Mouse (Mus musculus) embryonic facial prominence, embryonic 12.5 days (tissue): ENCODE measurements at regions not wholly inside any gene's neighbourhood (a gene's known extent, or its start where the extent isn't known, plus 50 kb on each side); places are given as distances from the start of the nearest gene placed in this dataset.

Source experiments
- ATAC-seq: fragments of 200-750 bp; cut with Nextera tagmentation; 2 replicates; pipeline ENCODE4 v1.8.0; 2017; ENCODE audit not compliant: insufficient number of reproducible peaks, insufficient read depth, low FRiP score, low TSS enrichment
- H3K27ac ChIP-seq: fragments of 300-500 bp; sonication (generic); 2 replicates; pipeline ENCODE4 v1.5.1; 2016; ENCODE audit warnings: mild to moderate bottlenecking
- H3K27me3 ChIP-seq: fragments of 300-500 bp; sonication (generic); 2 replicates; pipeline ENCODE4 v1.6.1; 2016; ENCODE audit warnings: mild to moderate bottlenecking, moderate library complexity
- H3K36me3 ChIP-seq: fragments of 300-500 bp; sonication (generic); 2 replicates; pipeline ENCODE4 v1.6.1; 2016; ENCODE audit warnings: mild to moderate bottlenecking
- H3K4me1 ChIP-seq: fragments of 300-500 bp; sonication (generic); 2 replicates; pipeline ENCODE4 v1.6.1; 2016
- H3K4me2 ChIP-seq: fragments of 300-500 bp; sonication (generic); replicated peaks from 2 replicates; pipeline ENCODE4 v1.6.1; 2016; ENCODE audit warnings: mild to moderate bottlenecking, moderate library complexity
- H3K4me3 ChIP-seq: fragments of 300-500 bp; sonication (generic); 2 replicates; pipeline ENCODE4 v1.5.1; 2016; ENCODE audit warnings: mild to moderate bottlenecking
- H3K9ac ChIP-seq: fragments of 300-500 bp; sonication (generic); 2 replicates; pipeline ENCODE4 v1.6.1; 2016; ENCODE audit warnings: mild to moderate bottlenecking, moderate library complexity
- H3K9me3 ChIP-seq: fragments of 300-500 bp; sonication (generic); 2 replicates; pipeline ENCODE4 v1.6.1; 2016; ENCODE audit warnings: mild to moderate bottlenecking, moderate library complexity
- WGBS: fragments of 180-500 bp; shearing (Covaris S2); methylation state at CpG from one replicate; pipeline ENCODE4 v1.1.7; 2016; 5-methylcytosine and 5-hydroxymethylcytosine counted together

DNA sequence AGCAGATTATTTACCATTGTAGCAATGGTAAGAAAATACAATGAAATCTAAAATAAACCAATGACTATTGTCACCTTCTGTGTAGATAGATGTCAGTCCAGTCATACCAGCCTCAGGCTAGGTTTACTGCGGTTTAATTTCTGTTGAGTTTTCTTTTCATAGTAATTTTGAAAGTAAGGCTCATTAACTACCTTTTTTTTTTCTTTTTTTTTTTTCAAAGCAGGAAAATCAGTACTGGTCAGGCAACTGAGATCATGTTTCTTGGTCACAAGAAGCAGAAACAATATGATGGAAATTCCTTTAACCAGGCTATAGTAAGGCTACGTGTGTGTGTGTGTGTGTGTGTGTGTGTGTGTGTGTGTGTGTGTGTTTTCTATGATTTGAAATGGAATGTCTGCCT, 622.0 kb downstream of the Nfib start:
- no peak overlapping the region for H3K9ac ChIP-seq
- no peak overlapping the region for H3K4me2 ChIP-seq
- 73% methylated on average over 2 of the region's 2 CpGs for WGBS
- no peak for ATAC-seq
- H3K4me3 ChIP-seq, result no peak overlapping the region
- H3K27ac ChIP-seq, result no peak overlapping the region
- H3K36me3 ChIP-seq, result no peaks in the 10 kb centered on the region
- no peaks in the 10 kb centered on the region for H3K9me3 ChIP-seq
- H3K4me1 ChIP-seq, result no peaks in the 10 kb centered on the region
- H3K27me3 ChIP-seq, result no peaks in the 10 kb centered on the region

GRCm38 (mm10) chr4:82068050-82068449, 625.4 kb upstream of the Mpdz start:
- Histone ChIP-seq H3K4me3 (no peak overlapping the region), H3K4me1 (peaks cover 9% of the 10 kb centered on the region; the same call in 1 of the 2 replicates), H3K9me3 (no peaks in the 10 kb centered on the region), H3K27me3 (no peaks in the 10 kb centered on the region), H3K36me3 (no peaks in the 10 kb centered on the region), H3K4me2 (no peak overlapping the region), H3K27ac (no peak overlapping the region), H3K9ac (no peak overlapping the region)
- no peak for ATAC-seq
- 77% methylated on average over 3 of the region's 3 CpGs for WGBS

DNA sequence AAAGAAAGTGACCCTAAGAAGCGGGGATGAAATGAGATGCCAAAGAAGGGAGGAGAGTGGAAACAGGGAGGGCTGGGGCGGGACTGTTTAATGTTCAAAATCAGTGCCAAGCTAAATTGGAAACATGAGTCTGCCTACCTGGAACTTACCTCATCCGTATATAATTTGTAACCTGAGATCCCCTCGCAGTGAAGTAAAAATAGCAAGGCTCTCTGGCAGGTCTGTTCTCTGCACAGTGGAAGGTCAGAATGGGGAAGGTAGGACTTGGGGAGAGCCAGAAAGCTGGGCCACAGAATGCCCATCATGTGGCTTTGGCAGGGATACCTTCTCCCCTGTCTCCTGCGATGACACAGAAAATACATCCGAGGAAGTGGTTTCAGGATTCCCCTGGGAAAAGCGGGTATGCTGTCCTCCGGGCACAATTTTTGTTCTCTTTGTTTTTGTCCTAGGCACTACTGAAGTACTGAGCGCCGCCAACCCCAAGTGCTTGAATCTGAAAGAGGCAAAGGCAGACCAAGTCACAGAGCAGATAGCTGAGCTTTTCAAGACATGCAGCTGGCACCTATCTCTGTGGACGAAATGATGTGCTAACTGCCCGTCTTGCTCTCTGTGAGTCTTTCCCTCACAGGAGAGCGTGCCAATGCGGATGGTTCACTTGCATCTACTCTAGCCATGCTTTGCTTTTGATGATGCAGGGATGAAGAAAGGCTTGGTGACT, 623.2 kb upstream of the Mpdz start:
- H3K36me3 ChIP-seq, result no peaks in the 10 kb centered on the region
- no peaks in the 10 kb centered on the region for H3K27me3 ChIP-seq
- H3K4me2 ChIP-seq, result peak overlapping the region; percentile 43
- no peak overlapping the region for H3K9ac ChIP-seq
- 40% methylated on average over 14 of the region's 14 CpGs for WGBS
- H3K9me3 ChIP-seq, result no peaks in the 10 kb centered on the region
- peak; percentile 84 for ATAC-seq
- peak overlapping the region; percentile 85 for H3K27ac ChIP-seq
- peaks cover 9% of the 10 kb centered on the region; the same call in 1 of the 2 replicates for H3K4me1 ChIP-seq
- peak overlapping the region; percentile 0; the same call in 1 of the 2 replicates for H3K4me3 ChIP-seq

DNA sequence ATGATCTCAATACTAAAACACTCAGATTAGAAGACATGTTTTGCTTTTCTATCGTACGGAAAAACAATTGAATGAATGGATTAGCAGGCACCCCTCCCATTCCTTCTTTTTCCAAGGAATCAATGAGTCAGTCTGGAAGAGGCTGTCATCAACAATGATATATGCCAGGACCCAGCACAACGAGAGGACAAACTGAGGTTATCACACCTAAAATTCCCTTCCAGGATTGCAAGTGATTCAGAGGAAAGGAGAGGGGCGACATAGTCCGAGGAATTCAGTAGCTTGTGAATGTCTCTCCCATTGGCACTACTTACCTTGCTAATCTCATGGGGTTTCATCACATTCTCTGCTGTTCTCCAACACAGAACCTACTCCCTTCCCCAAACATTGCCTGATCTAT, 620.1 kb upstream of the Mpdz start:
- H3K27ac ChIP-seq, result no peak overlapping the region
- H3K9ac ChIP-seq, result no peak overlapping the region
- H3K4me3 ChIP-seq, result no peak overlapping the region
- H3K27me3 ChIP-seq, result no peaks in the 10 kb centered on the region
- H3K4me2 ChIP-seq, result no peak overlapping the region
- no peaks in the 10 kb centered on the region for H3K36me3 ChIP-seq
- WGBS, result 89% methylated on average over 5 of the region's 5 CpGs
- H3K9me3 ChIP-seq, result no peaks in the 10 kb centered on the region
- peaks cover 9% of the 10 kb centered on the region; the same call in 1 of the 2 replicates for H3K4me1 ChIP-seq
- ATAC-seq, result no peak

DNA sequence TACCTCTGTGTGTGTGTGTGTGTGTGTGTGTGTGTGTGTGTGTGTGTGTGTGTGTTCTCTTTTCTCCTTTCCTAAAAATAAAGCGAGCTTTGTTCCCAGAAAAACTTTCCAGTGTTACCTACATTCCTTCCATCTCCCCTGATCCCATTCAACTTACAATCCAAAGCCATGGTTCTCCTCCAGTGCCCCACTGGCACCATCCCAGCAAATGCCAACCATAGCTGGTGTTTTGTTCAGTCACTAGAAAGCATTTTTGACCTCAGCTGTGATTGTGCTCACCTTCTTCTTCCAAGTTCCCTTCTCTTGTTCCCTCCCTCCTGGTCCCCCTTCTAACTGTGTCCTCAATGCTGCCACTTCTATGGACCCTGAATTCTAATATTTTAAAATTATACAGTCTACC, 614.1 kb upstream of the Mpdz start:
- H3K27ac ChIP-seq, result no peak overlapping the region
- no peaks in the 10 kb centered on the region for H3K27me3 ChIP-seq
- no peaks in the 10 kb centered on the region for H3K9me3 ChIP-seq
- no peaks in the 10 kb centered on the region for H3K4me1 ChIP-seq
- no peak for ATAC-seq
- no peak overlapping the region for H3K9ac ChIP-seq
- H3K36me3 ChIP-seq, result no peaks in the 10 kb centered on the region
- WGBS, result 100% methylated on average over 1 of the region's 1 CpGs
- no peak overlapping the region for H3K4me3 ChIP-seq
- H3K4me2 ChIP-seq, result no peak overlapping the region

GRCm38 (mm10) chr4:82048171-82048570, 605.6 kb upstream of the Mpdz start:
- Histone ChIP-seq H3K4me3 (no peak overlapping the region), H3K9me3 (no peaks in the 10 kb centered on the region), H3K9ac (no peak overlapping the region), H3K27ac (no peak overlapping the region), H3K36me3 (no peaks in the 10 kb centered on the region), H3K4me2 (no peak overlapping the region), H3K4me1 (no peaks in the 10 kb centered on the region), H3K27me3 (no peaks in the 10 kb centered on the region)
- ATAC-seq, result no peak
- 79% methylated on average over 2 of the region's 2 CpGs for whole genome bisulfite sequencing

GRCm38 (mm10) chr4:82037473-82037872, 594.9 kb upstream of the Mpdz start:
- 88% methylated on average over 1 of the region's 1 CpGs for WGBS
- no peaks in the 10 kb centered on the region for H3K27me3 ChIP-seq

DNA sequence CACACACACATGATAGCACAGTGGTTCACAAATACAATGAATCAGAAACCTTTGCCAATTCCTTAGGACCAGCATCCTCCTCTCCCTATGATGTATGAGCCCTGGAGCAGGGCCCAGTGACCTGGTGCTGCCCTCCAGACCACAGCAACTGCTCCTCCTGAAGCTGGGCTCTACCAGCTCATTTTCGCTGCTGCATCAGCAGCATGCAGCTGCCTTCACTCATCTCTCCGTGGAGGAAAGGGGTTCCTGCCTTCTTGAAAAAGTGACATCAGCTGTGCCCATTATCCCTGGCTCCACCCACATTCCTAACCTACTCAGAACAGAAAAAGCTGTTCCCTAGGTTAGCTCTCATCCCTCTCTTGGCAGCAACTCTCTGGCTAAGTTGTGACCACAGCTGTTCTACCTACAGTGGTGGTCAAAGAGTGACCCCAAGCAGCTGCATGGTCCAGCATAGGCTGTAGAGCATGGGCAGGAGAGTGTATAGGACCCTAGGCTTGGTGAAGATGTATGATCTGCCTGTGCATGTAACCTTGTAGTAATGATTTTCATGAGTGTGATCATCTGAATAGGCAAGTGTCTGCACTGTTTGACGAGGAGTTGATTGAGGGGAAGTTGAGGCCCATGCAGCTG, 592.6 kb upstream of the Mpdz start:
- Histone ChIP-seq H3K4me3 (no peak overlapping the region), H3K27ac (0 out of 2 replicates have a peak overlapping the region, but pooled peaks have one; percentile 30), H3K4me2 (no peak overlapping the region)

More at GRCm38 (mm10) chr4:82037473-82037872, 594.9 kb upstream of the Mpdz start:
- no peaks in the 10 kb centered on the region for H3K36me3 ChIP-seq
- H3K4me2 ChIP-seq, result no peak overlapping the region
- no peaks in the 10 kb centered on the region for H3K9me3 ChIP-seq
- ATAC-seq, result no peak
- H3K4me1 ChIP-seq, result peaks cover 6% of the 10 kb centered on the region
- H3K27ac ChIP-seq, result no peak overlapping the region
- H3K4me3 ChIP-seq, result no peak overlapping the region
- H3K9ac ChIP-seq, result no peak overlapping the region

GRCm38 (mm10) chr4:82029237-82029636, 586.6 kb upstream of the Mpdz start:
- no peaks in the 10 kb centered on the region for H3K9me3 ChIP-seq
- no peak overlapping the region for H3K4me2 ChIP-seq
- no peak for ATAC-seq
- H3K36me3 ChIP-seq, result no peaks in the 10 kb centered on the region
- WGBS, result 73% methylated on average over 9 of the region's 9 CpGs
- H3K27ac ChIP-seq, result no peak overlapping the region
- H3K9ac ChIP-seq, result no peak overlapping the region
- no peaks in the 10 kb centered on the region for H3K27me3 ChIP-seq
- H3K4me3 ChIP-seq, result no peak overlapping the region
- H3K4me1 ChIP-seq, result peaks cover 10% of the 10 kb centered on the region; the same call in 1 of the 2 replicates

More for the DNA sequence above, 592.6 kb upstream of the Mpdz start:
- Histone ChIP-seq H3K36me3 (no peaks in the 10 kb centered on the region), H3K9me3 (no peaks in the 10 kb centered on the region), H3K4me1 (peaks cover 6% of the 10 kb centered on the region), H3K27me3 (no peaks in the 10 kb centered on the region), H3K9ac (no peak overlapping the region)
- 33% methylated on average over 3 of the region's 3 CpGs for WGBS
- peak; percentile 72; the same call in 1 of the 2 replicates for ATAC-seq

- H3K9ac ChIP-seq, result no peak overlapping the region
- H3K4me3 ChIP-seq, result no peak overlapping the region
- peaks cover 10% of the 10 kb centered on the region; the same call in 1 of the 2 replicates for H3K4me1 ChIP-seq
- no peak overlapping the region for H3K27ac ChIP-seq
- ATAC-seq, result peak; percentile 83
- H3K4me2 ChIP-seq, result no peak overlapping the region
- WGBS, result 34% methylated on average over 9 of the region's 9 CpGs
- no peaks in the 10 kb centered on the region for H3K27me3 ChIP-seq
- H3K9me3 ChIP-seq, result no peaks in the 10 kb centered on the region
- no peaks in the 10 kb centered on the region for H3K36me3 ChIP-seq
Observed at GRCm38 (mm10) chr4:82027447-82027881, 584.8 kb upstream of the Mpdz start.

GRCm38 (mm10) chr4:82001406-82001732, 558.8 kb upstream of the Mpdz start:
- WGBS, result 64% methylated on average over 6 of the region's 6 CpGs
- Histone ChIP-seq H3K4me1 (peaks cover 21% of the 10 kb centered on the region; the same call in 1 of the 2 replicates), H3K27me3 (no peaks in the 10 kb centered on the region), H3K9me3 (no peaks in the 10 kb centered on the region), H3K36me3 (no peaks in the 10 kb centered on the region), H3K9ac (no peak overlapping the region), H3K27ac (peak overlapping the region; percentile 86), H3K4me3 (no peak overlapping the region), H3K4me2 (no peak overlapping the region)
- 0 out of 2 replicates have a peak, but pooled peaks have one; percentile 44 for ATAC-seq
